8 mouse cellular contexts compared by ENCODE assay signal in the genomic region with DNA sequence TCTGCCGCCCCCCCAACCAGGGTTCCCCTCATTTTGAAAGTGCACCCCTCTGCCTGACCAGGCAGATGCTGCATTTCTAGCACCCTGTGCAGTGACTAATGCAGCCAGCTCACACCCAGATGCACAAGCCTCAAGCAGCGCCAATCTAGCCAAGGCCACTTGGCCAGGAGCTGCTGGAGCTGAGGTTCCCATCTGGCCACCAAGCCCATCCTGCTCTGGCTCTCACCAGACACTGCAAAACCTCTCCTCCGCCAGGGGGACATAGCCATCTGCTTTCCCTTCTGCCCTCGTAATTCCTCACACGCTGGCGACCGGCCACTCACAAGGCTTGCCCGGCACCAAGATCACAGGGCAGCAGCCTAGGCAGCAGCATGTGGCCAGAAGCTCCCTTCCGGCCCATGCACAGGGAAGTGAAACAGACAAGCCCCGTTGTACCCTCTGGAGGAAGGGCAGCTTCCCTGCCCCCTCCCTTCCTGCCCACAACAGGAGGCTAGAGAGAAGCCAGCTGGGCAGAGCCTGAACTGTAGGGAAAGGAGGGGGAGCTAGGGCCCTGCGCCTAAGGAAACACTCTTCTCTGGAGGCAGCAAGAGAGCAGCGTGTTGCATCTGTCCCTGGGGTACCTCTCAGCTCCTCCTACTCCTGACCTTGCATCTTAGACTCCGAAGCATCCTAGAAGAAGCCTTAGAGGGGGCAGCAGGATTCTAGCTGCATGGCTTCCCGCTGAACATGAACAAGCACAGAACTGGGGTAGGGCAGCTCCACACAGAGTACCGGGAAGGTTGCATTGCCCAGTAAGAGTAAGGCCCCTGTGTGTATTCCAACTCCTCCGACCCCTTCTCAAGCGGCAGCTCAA.
DNase-seq lines count a peak whose midpoint lies in the region; ATAC-seq and TF ChIP-seq lines count a peak whose summit lies in the region.

No protein-coding gene starts in this region.

- no peaks in the 10 kb centered on the region for H3K36me3 ChIP-seq in embryonic facial prominence, embryonic 10.5 days (replicated peaks)
- no peaks in the 10 kb centered on the region for H3K36me3 ChIP-seq in intestine, postnatal 0 days (ENCODE audit: control insufficient read depth, insufficient read depth)

- intact Hi-C loops in left cerebral cortex, postnatal 25 days (cut with DNase I): no loop called here

- ATAC-seq in granulocyte monocyte progenitor cell, adult 5-6 weeks (replicated peaks; ENCODE audit: poor library complexity, severe bottlenecking): peak; percentile 96
- peak; percentile 29 for ATAC-seq in intestine, postnatal 0 days
- ATAC-seq in megakaryocyte progenitor cell, adult 5-6 weeks (replicated peaks; ENCODE audit: poor library complexity): peak; percentile 90

- peak; percentile 78 for TF ChIP-seq CTCF in intestine, postnatal 0 days (IDR thresholded peaks at IDR 0.05; ENCODE audit: low read depth)

- H3K4me3 ChIP-seq in embryonic facial prominence, embryonic 10.5 days: peak overlapping the region; percentile 47
- no peak overlapping the region for H3K4me3 ChIP-seq in intestine, postnatal 0 days (ENCODE audit: low read depth, low read length)

- peaks cover 67% of the 10 kb centered on the region for H3K27me3 ChIP-seq in embryonic facial prominence, embryonic 10.5 days (replicated peaks; ENCODE audit: low read depth, poor library complexity, severe bottlenecking)
- H3K27me3 ChIP-seq in intestine, postnatal 0 days (replicated peaks; ENCODE audit: control insufficient read depth, insufficient read depth, low read length): no peaks in the 10 kb centered on the region

- H3K9ac ChIP-seq in intestine, postnatal 0 days (ENCODE audit: low read depth, low read length): no peak overlapping the region

- H3K9me3 ChIP-seq in embryonic facial prominence, embryonic 10.5 days: no peaks in the 10 kb centered on the region
- H3K9me3 ChIP-seq in intestine, postnatal 0 days (ENCODE audit: control insufficient read depth): no peaks in the 10 kb centered on the region

- peak overlapping the region; percentile 80 for H3K27ac ChIP-seq in embryonic facial prominence, embryonic 10.5 days (replicated peaks)
- no peak overlapping the region for H3K27ac ChIP-seq in intestine, postnatal 0 days (ENCODE audit: low read depth, low read length)

- peaks cover 50% of the 10 kb centered on the region for H3K4me1 ChIP-seq in embryonic facial prominence, embryonic 10.5 days
- H3K4me1 ChIP-seq in intestine, postnatal 0 days (replicated peaks; ENCODE audit: control insufficient read depth, insufficient read depth, low read length): peaks cover 11% of the 10 kb centered on the region; the same call in 1 of the 2 replicates

- DNase-seq in adrenal gland, adult 2 months: peak; percentile 84
- peak; percentile 82 for DNase-seq in embryonic facial prominence, embryonic 10.5 days (ENCODE audit: low spot score)
- peak; percentile 61 to 82 for DNase-seq in left cerebral cortex, postnatal 25 days (ENCODE audit: low spot score in 2 of 2)
- peak; percentile 89 for DNase-seq in right cerebral cortex, postnatal 10 days (ENCODE audit: low spot score in 2 of 2)
- DNase-seq in urinary bladder, postnatal 25 days (ENCODE audit: low spot score): peak; percentile 52

- H3K4me2 ChIP-seq in intestine, postnatal 0 days (replicated peaks; ENCODE audit: low read depth): peak overlapping the region; percentile 48

- WGBS in embryonic facial prominence, embryonic 10.5 days: 9% methylated on average over 17 of the region's 17 CpGs
- WGBS in intestine, postnatal 0 days: 40% methylated on average over 17 of the region's 17 CpGs

Comparison
In these comparisons a context has a peak if more than half of its experiments do, and no peak if none do; other contexts are left out.
1. ATAC-seq: peak in every context shown above with its lines; median percentile 96 in granulocyte monocyte progenitor cell, adult 5-6 weeks; 90 in megakaryocyte progenitor cell, adult 5-6 weeks; 29 in intestine, postnatal 0 days.